Mouse (Mus musculus) testis, adult 2 months (tissue): ENCODE measurements around the gene Smim13.

Source experiments
- CTCF ChIP-seq: fragments of 200-500 bp; IDR thresholded peaks from 2 replicates; pipeline ENCODE4 v1.5.1; 2012; ENCODE audit warnings: low read depth, mild to moderate bottlenecking, inconsistent platforms, low read length, moderate library complexity; ENCODE audit not compliant: control insufficient read depth, insufficient read depth, insufficient replicate concordance
- POLR2A ChIP-seq: fragments of 200-500 bp; IDR thresholded peaks from 2 replicates; pipeline ENCODE4 v1.6.1; 2012; ENCODE audit warnings: low read depth, mild to moderate bottlenecking, inconsistent platforms, low read length, moderate library complexity; ENCODE audit not compliant: control insufficient read depth

DNA sequence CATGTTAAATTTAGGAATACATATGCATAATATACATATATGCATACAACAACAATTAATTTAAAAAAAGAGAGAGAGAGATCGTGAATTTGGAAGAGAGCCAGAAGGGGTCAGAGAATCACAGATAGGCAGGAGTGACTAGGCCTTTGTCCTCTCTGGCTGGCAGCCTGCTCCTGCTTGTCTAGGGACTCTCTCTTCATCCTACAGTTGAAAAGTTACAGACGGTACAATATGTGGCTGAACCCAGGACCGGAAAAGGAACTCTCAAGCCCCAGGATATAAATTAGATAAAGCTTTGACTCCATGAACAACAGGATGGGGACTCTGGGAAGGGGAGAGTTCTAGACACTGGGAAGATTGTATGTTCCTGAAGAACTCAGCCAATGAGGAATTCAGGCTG, 36.6 kb downstream of the Smim13 start:
- TF ChIP-seq POLR2A (no peak), CTCF (no peak)
